Mouse (Mus musculus) embryo, embryonic 11.5 days (tissue): Measurements from ENCODE around the gene Wdr24.

Source experiments
- DNase-seq: peaks from one replicate; pipeline ENCODE4 v3.0.0-alpha.2; 2012; ENCODE audit warnings: low read depth, low spot score

The Wdr24 gene

DNA sequence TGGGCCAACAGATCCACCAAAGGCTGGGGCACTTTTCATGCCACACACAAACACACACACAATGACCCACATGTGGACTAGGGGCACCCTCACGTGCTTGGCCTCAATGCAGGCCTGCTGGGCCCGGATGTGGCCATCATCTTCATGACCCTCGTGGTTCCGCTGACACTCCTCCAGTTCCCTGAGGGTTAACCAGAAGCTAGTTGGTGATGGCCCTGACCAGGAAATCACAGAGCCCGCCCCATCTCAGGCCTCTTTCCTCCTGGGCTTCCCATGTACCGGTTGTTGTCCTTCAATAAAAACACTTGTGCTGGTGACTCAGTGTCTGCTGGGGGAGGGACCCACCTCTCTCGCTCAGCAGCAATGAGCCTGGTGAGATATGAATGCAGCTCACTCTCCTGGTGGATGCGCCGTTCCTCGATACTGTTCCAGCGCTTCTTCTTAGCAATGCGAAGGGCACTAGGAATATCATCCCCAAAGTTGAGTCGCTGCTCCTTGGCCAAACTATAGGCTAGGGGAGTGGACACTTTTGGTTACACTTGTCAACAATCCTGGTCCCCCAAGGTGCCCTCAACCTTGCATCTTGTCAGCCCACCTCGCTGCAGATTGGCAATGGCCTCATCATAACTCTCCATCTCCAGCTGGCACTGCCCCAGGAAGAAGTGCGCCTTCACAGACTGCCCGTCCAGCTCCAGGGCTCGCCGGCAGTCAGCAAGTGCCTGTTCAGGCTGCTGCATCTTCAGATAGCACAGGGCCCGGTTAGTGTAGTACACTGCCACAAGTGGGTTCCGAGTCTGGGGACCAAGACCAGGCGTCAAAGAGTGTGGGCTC lies 8.2 kb downstream of the Wdr24 start:
- no peak for DNase-seq

DNA sequence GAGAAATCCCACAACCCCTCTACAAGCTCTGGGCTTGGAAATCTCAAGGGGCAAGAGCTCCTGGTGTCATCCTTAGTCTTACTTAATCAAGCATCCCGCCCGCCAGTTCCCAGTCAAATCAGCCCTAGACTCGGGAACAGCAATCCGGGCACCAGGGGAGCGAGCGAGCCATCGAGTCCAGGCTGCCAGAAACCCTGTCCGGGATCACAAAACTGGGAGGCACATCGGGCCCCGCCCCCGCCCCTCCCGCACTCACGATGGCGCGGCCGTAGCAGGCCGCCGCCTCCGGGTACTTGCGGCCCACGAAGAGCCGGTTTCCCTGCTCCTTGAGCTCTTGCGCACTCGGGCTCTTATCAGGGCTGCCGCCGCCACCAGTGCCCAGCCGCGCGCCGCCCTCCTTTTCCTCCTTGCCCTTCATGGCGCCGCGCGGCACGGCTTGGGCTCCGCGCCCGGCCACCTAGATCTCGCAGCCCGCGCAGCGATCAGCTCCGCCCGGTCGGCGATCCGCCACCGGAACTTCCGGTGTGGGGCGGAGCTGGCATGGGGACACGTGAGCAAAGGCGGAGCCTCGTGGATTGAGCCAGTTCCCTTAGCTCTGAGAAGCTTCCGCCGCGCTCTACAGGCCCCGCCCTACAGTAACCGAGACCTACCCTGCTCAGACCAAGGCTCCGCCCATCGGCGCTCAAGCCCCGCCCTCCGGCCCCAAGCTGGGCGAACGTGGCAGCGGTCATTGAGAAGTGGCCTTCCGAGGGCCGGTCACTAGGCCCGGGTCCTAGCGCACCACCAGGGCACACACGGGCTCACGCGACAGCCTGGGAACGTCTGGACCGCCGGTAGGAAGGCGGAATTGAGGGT lies 9.2 kb downstream of the Wdr24 start:
- DNase-seq = peak; percentile 99

DNA sequence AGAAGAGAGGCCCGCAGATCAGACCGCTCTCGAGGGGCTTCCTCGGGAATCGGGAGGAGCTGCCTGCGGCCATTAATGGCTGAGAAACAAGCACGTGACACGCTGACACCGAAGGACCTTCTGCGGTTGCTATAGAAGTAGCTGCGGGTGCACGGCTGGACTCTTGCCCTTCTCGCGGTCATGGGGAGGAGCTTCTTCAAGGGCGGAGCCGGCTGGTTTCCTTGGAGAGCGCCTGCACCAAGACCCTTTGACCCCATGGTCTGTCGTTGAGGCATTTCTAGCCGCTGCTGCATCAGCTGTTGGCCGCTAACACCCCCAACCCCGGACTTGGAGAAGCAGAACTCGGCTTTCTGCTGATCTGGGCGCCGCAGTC lies 9.8 kb downstream of the Wdr24 start, which contains the start of gene Stub1:
Gene Stub1 (minus strand): TSS at position 114 of the 373 bp plus-strand sequence.
- peak; percentile 82 for DNase-seq

DNA sequence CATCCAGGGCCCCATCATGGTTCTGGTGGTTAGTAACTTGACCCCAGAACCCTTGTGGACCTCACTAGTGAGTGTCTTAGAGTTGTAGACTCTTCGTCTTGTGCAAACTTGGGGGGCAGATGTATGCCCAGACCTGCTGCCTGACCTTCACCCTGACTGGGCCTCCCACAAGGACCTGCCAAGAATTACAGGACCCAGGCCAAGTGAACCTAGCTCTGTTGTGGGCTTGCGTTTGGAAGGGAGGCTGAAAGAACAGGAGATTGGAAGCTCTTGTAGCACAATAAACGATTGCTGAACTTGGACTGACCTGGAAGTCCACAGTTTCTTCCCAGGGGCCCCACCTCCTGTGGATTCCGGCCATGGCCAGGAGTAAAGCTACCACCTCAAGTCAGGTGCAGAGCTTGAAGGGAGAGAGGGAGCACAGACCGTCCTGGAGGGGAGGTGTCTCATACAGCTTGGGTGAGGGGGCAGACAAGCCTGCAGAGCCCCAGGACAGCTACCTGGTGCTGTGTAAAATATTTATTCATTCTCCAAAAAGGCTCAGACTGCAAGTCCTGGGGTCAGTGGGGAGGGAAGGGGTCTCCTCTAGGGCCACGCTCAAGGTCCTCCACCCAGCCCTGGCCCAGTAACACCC lies 10.7 kb downstream of the Wdr24 start:
- no peak for DNase-seq

DNA sequence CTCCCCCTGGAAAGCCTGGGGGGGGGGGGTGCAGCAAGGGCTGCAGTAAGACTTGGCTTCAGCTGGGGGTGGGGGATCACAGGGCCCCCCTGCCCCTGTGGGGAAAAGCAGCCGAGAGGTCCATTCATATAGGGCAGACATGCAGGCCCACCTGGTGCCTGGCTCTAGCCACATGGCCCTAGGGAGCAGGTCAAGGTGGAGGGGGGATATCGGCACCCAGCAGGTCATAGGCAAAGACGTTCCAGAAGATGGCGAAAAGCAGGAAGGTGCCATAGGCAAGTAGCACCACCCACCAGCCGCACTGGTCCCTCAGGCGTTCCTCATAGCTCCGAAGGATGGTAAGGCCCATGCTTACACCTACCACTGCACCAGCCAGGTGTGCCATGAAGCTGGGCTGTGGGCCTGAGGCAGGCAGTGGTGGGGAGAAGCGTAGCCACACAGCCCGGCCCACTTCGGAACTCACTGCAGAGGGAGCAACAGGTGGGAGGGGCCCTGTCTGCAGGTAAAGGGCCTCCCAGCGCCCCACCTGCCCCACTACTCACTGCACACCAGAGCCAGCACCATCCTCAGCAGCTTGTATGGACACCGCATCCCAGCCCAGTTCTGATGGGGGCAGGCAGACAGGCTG lies 11.3 kb downstream of the Wdr24 start:
- no peak for DNase-seq

DNA sequence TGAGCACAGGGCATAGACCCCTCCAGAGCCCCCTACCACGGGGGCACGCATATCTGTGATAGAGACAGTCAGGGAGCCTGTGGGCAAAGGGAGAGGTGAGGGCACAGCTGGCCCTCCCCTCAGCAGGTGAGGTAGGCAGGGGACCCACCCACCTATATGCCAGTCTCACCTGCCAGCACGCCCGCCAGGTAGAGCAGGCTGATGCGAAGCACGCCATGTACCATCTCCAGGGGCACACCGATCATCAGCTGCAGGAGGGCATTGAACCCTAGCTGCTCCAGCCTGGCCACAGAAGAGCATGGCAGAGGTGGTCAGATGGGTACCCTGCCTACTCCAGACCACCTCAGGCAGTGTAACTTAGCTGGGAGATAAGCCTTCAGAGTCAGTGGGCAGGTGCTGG lies 11.9 kb downstream of the Wdr24 start:
- DNase-seq = no peak

DNA sequence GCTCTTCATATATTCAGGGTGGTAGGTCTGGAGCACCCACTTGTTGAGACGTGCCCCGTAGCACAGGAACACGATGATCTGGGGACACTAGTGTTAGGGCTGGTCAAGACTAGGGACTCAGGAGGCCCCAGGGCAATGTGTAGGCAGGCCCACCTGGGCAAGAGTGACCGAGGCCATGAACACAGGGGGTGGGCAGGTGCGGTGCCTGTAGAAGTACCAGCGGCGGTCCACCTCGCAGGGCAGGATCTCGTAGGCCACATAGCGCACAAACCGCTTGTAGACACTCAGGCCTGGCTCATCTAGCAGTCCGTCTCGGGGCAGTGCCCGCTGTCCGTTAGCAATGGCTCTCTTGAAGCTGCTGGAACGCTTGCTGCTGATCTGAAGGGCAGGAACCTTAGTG lies 12.4 kb downstream of the Wdr24 start:
- DNase-seq = no peak

DNA sequence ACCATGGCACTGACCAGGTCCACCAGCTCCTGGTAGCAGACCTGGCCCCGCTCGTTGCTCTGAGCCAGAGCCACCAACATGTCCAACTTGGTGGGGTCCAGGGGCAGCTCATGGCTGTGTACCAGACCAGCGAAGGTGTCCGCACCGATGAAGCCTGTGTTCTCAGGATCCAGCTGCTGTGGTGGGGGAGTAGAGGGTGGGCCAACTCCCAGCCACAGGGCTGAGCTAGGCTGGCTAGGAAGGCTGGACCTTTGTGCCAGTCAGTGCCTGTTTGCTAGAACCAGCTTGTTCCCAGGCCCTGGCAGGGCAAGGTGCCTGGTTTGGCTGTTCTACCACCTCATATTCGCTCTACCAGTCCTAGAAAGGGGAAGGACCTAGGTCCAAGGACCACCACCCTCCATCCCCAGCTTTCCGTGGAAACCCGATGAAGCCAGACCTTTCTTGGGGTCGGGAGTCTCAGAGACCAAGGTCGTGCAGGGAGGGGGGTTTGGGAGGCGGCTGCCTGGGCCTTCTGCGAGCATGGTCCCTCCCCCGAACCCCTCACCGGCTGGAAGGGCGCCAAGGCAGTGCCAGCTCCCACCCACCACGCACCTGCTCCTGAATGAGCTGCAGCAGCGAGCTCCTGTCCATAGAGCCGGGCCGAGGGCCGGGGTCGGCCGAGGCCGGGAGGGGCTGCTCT lies 13.1 kb downstream of the Wdr24 start:
- no peak for DNase-seq

DNA sequence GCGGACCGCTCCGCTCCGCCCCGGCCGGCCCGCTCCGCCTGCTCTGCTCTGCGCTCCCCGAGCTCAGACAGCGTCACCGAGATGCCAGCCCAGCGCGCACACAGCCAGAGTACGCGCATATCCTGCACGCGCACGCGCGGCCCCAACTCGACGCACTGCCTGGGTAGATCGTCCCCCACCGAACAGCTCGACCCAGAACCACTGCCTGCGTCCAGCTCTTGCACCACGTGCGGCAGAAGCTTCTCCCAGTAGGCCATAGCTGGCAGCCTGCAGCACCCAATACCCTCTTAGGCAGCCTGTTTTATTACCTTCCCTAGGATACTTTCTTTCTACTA lies 13.6 kb downstream of the Wdr24 start, which contains the start of gene Rhbdl1:
Gene Rhbdl1 (minus strand): TSS at position 220 of the 335 bp plus-strand sequence.
- no peak for DNase-seq

DNA sequence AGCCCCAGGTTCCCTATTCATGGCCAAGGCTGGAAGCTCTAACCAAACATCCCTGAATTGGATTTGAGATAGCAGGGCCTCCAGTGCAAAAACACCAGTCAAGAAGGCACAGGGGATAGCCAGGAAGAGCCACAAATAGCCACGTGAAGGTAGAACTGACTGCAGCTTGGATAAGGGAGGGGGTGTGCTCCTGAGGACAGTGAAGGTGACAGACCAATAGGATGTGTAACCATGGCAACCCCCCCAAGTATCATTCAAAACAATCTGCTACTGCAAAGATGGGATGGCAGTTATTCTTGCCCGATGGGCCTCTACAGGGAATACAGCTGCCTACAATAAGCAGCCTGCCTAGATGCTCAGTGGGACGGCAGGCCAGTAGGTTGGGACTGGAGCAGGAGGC lies 14.1 kb downstream of the Wdr24 start:
- DNase-seq = no peak

DNA sequence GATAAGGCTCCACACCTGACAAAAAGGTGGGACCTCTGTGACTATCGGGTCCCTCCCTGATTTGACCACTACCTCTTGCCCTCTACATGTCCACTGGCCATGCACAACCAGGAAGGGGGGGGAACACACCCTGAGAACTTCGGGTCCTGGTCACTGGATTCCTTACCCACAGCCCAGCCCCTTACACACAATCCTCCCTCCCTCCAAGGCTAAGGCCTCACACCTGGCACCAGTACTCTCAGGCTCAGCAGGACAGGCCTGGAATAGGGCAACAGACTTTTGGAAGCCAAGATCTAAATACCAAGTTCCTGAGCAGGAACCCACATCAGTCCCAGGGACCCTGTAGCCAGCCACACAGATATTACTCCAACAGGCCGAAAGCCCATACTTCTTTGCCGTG lies 15.5 kb downstream of the Wdr24 start:
- DNase-seq = no peak

DNA sequence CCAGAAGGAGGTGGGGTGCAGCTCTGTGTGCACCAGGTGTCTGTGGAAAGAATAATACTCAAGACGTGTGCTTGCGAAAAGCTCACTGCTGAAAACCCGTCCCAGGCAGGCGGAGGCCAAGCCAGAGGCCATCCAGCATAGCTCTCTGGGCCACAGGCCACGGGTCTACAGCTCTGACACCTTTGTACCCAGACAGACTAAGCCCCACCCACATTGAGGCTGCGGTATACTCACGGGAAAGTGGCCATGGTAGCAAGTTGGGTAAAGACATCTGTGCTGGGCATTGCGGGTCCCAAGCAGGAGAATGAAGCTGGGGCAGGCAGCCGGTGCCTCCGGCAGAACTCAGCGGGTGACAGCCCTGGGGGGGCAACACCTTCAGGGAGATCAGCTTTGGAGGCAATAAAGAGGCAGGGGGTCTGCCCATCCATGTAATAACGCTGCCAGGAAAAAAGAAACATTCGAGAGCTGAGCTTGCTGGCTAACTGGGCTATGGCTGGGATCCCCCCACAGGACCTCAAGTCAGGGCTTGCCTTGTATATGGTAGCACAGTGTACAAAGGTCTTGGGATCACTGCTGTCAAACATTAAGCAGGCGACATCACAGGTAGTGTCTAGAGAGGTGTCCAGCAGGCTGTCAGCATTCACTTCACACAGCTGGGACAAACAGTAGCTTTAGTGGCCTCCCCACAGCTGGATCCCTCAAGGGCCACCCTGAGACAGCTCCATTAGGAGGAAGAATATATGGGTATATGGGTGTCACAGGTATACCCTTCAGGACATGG lies 16.2 kb downstream of the Wdr24 start:
- DNase-seq = no peak

DNA sequence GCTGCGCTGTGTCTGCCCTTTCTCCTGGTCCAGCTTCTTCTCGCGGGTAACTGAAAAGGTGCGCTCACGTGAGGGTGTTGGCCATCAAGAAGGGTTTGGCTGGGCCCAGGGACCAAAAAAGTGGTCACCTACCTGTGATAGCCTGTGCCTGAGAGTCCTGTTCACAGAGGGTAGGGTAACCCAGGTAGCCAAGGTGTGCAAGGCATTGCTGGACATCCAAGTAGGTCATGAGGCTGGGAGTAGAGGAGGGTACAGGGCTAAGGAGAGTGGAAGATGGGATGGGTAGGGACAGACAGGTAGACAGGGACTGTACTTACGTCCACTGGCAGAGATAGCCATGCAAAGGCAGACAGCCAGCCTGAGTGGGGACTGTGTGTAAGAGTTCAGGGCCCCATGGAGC lies 17.1 kb downstream of the Wdr24 start:
- no peak for DNase-seq

DNA sequence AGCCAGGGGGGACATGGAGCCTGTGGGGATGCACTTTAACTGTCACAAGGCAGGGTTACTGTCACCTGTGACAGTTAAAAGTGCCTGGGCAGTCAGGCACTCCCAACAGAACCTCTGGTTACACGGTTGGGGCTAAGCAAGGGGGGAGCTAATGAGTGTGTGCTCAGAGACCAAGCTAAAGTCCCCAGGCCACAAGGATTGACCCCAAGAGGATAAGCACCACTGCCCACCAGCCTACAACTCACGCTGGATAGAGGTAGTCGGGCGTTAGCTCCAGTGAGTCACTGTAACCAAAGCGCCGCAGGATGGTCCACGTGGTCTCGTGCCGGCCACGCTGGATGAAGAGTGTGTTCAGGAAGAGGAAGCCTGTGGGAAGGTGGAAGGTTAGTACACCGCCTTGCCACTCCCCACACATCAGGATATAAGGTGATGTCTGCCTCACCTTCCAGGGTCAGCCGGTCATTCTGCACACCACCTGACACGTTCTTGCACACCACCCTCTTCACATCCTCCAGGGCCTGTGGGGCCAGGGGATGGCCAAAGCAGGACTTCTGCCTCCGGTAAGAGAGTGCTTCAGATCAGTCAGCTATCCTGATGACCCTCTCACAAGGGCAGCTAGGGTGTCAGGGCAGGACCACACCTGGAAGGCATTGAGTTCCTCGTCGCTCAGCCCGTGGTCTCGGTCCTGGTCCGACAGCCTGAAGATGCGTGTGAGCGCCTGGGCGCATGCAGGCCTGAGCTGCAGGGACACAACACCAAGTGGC lies 17.9 kb downstream of the Wdr24 start, which contains the start of gene Gm20683:
Gene Gm20683 (minus strand): TSS at position 647 of the 764 bp plus-strand sequence.
- no peak for DNase-seq

DNA sequence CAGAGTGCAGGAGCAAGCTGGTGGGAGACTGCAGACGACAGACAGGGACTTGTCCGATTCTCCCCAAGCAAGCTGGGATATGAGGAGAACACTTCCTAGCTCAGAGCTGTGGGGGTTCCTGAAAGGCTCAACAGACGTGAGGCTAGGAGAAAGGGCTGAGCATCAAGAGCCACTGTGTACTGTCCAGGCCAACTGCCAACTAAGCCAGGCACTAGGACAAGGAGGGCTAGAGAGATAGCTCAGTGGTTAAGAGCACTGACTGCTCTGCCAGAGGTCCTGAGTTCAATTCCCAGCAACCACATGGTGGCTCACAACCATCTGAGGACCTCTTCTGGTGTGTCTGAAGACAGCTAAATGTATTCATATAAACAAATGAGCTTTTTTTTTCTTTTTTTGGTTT lies 19.1 kb downstream of the Wdr24 start:
- no peak for DNase-seq

DNA sequence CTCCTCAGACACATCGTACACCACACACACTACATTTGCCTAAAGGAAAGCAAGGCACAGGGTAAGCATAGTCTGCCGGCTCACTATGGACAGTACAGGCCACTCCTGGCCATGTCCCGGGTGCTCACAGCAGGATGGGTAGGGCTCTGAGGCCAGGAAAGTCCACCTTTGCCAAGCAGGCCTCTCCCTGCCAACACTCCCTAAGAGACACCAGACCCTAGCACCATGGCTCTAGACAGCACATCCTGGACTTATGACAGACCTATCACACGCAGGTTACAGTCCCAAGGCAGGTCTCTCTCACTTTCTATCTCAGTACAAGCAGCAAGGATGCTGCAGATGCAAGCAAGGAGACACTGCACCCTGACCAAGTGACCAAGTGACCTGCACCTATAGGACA lies 19.7 kb downstream of the Wdr24 start:
- no peak for DNase-seq

DNA sequence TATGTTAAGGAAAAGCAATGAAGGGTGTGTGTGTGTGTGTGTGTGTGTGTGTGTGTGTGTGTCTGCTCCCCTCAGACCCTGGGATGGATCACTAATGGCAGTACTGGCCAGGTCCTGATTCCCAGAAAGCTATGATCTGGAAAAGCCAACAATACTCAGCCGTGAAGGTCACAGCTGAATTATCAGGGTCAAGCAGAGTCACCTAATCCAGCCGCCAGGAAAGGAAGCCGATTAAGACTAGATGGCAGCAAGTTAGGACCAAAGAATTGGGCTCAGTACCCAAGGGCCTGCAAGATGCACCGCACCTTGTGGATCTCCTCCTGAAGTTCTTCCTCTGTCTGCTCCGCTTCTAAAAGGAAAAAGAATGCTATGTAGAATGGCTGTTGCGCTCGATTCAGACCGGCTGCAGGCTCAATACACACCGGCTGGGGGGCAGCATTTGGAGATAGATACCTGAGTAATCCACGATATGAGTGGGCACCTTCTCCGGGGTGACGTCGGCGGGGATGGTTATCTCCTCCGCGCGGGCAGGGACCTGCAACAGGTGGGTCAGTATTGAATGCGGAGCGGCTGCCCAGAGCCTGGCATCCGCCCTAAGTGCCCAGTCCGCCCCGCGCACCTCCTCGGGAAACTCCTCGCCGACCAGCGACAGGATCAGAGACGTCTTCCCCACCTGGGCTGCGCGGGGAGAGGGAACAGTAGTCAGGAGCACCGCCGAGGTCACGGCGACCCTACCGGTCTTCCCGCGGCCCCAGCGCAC lies 20.4 kb downstream of the Wdr24 start:
- DNase-seq = no peak

DNA sequence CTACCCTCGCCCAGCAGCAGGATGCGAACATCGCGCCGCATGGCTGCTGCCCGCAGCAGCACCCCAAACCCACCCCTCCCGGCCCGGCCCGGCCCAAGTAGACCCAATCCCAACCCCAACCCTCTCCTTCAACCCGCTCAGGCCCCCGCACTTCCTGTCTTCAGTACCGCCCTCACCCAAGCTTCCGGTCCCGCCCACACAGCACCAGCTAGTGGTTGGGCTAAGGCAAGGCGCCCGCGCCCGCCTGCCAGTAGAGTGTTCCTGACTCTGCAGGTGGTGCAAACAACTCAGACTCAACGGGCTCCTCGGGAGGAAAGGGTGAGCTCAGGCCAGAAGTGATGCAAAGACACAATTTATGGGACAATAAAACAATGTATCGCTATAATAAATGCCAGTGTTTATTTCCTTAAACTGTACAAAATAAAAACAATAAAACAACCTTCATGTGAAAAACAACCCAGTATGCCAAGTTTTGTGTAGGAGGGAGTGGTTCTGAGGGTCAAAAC lies 21.0 kb downstream of the Wdr24 start, which contains the start of gene Rhot2:
Gene Rhot2 (minus strand): TSS at position 456 of the 506 bp plus-strand sequence.
- peak; percentile 84 for DNase-seq

DNA sequence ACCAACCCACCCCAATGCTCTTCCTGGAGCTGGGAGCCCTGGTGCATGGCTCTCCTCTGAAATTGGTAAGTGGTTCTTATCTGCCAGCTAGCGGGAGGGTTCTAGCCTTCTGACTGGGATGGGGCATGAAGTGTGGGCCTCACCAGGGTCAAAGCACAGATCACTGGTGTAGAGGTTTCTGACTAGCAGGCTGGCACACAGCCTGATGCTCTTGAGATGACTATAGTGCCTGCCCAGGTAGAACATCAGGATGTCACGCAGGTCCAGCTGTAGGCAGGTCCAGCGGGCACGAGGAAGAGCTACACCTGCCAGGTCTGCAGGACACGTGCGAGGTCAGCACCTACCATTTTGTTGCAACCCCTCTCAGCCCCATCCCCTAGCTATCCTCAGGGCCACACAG lies 36.8 kb downstream of the Wdr24 start:
- no peak for DNase-seq
